Mouse (Mus musculus): ENCODE results near the gene Tmem266.

Tmem266 gene

GRCm38 (mm10) chr9:55329401-55329800 lies 2.7 kb downstream of the Tmem266 start:
- DNase-seq (ENCODE audit: low read depth, low spot score) = no peak

GRCm38 (mm10) chr9:55332476-55332875 lies 5.8 kb downstream of the Tmem266 start:
- no peak for DNase-seq (ENCODE audit: low read depth, low spot score)

GRCm38 (mm10) chr9:55332949-55333348 lies 6.2 kb downstream of the Tmem266 start:
- no peak for DNase-seq (ENCODE audit: low read depth, low spot score)

GRCm38 (mm10) chr9:55344165-55344564 lies 17.5 kb downstream of the Tmem266 start:
- no peak for DNase-seq (ENCODE audit: low read depth, low spot score)

- no peak for DNase-seq (ENCODE audit: low read depth, low spot score)
These were observed 18.6 kb downstream of the Tmem266 start for GRCm38 (mm10) chr9:55345332-55345731.

- no peak for DNase-seq (ENCODE audit: low read depth, low spot score)
These were observed 22.0 kb downstream of the Tmem266 start for GRCm38 (mm10) chr9:55348664-55349063.

- DNase-seq (ENCODE audit: low read depth, low spot score) = no peak
These were observed 28.0 kb downstream of the Tmem266 start for GRCm38 (mm10) chr9:55354686-55355085.

GRCm38 (mm10) chr9:55355270-55355834 lies 28.6 kb downstream of the Tmem266 start:
- DNase-seq (ENCODE audit: low read depth, low spot score) = no peak

- DNase-seq (ENCODE audit: low read depth, low spot score) = no peak
These were observed 30.5 kb downstream of the Tmem266 start for GRCm38 (mm10) chr9:55357164-55357563.

GRCm38 (mm10) chr9:55360372-55360771 lies 33.7 kb downstream of the Tmem266 start:
- no peak for DNase-seq (ENCODE audit: low read depth, low spot score)

GRCm38 (mm10) chr9:55360861-55361260 lies 34.1 kb downstream of the Tmem266 start:
- no peak for DNase-seq (ENCODE audit: low read depth, low spot score)

GRCm38 (mm10) chr9:55361969-55362368 lies 35.3 kb downstream of the Tmem266 start:
- DNase-seq (ENCODE audit: low read depth, low spot score) = no peak

GRCm38 (mm10) chr9:55363707-55364106 lies 37.0 kb downstream of the Tmem266 start:
- no peak for DNase-seq (ENCODE audit: low read depth, low spot score)

GRCm38 (mm10) chr9:55368011-55368410 lies 41.3 kb downstream of the Tmem266 start:
- no peak for DNase-seq (ENCODE audit: low read depth, low spot score)

GRCm38 (mm10) chr9:55371908-55372307 lies 45.2 kb downstream of the Tmem266 start:
- DNase-seq (ENCODE audit: low read depth, low spot score) = no peak

GRCm38 (mm10) chr9:55377603-55378250 lies 51.0 kb downstream of the Tmem266 start:
- DNase-seq (ENCODE audit: low read depth, low spot score) = no peak

- no peak for DNase-seq (ENCODE audit: low read depth, low spot score)
These were observed 54.7 kb downstream of the Tmem266 start for GRCm38 (mm10) chr9:55381456-55381855.

- peak; percentile 32 for DNase-seq (ENCODE audit: low read depth, low spot score)
These were observed 55.7 kb downstream of the Tmem266 start for GRCm38 (mm10) chr9:55382441-55382840.

- no peak for DNase-seq (ENCODE audit: low read depth, low spot score)
These were observed 59.4 kb downstream of the Tmem266 start for GRCm38 (mm10) chr9:55386117-55386516.

- DNase-seq (ENCODE audit: low read depth, low spot score) = peak; percentile 22
These were observed 61.3 kb downstream of the Tmem266 start for GRCm38 (mm10) chr9:55387862-55388505.

- peak; percentile 77 for DNase-seq (ENCODE audit: low read depth, low spot score)
These were observed 65.4 kb downstream of the Tmem266 start for GRCm38 (mm10) chr9:55391909-55392658.

- no peak for DNase-seq (ENCODE audit: low read depth, low spot score)
These were observed 68.9 kb downstream of the Tmem266 start for GRCm38 (mm10) chr9:55395650-55396049.
